Mouse (Mus musculus) liver, embryonic 18 days (tissue): ENCODE results near the gene Gm10392. TPM values are rescaled to one million over a fixed set of nuclear protein-coding genes. Genes with fewer than 3 reads are reported as not detected.

Source experiments
- polyA plus RNA-seq: library from polyadenylated mRNA; depleted of rRNA; stranded (reverse); fragments of >200 nt; gene quantifications from 2 replicates; pipeline ENCODE4 v1.2.3, GENCODE M21; 2012; rRNA removed

The Gm10392 gene
- 0.01 and 0.02 TPM in 2 replicates for polyA plus RNA-seq

DNA sequence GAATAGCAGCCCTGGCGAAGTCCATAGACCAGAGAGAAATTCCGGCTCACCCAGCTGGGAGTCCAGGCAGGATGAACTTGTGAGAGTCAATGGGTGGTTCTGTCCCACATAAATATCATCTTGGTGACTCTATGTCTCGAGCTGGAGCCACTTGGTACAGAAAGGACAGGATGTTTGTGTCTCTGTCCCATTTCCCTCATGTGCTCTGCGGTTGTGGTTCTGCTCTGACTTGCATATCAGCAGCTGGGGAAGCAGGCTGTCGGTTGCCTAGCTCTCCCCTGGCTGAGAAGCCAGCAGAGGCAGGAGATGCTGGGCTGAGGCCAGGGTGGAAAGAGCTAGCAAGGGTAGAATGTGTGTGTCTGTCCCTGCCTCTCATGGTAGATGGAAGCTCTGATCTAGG is at the start of gene Gm10392:
Gene Gm10392, minus strand, starts transcription at position 156 of the 400 bp plus-strand sequence.

DNA sequence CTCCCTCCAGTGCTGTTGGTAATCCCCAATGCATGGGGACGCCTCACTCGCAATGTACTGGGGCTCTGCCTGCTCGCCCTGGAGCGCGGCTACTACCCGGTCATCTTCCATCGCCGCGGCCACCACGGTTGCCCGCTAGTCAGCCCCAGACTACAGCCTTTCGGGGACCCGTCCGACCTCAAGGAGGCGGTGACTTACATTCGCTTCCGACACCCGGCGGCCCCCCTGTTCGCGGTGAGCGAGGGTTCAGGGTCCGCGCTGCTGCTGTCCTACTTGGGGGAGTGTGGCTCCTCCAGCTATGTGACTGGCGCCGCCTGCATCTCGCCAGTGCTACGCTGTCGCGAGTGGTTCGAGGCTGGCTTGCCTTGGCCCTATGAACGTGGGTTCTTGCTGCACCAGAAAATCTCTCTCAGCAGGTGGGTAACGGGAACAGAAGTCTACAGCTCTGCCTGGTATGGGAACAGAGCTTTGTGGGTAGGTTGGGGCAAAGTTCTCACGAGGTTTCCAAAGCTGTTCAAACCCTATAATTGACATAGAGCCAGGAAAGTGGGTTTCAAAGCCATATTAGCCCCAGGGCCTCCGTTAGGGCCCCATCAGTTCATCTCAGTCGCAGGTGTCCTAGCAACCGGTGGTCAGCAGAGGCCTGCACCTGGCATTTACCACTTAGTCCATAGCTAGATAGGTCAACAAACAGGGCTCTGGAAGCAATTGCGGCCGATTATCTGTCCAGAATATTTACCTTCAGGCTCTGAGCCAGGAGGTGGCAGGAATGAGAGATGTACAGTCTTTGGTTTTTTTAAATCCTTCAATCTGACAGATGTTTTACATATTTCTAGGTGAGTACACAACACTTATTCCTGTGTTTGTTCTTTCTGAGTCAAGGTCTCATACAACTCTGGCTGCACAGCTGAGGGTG is 3.1 kb downstream of the Gm10392 start, which contains the start of gene Trp53i13:
Gene Trp53i13, minus strand, starts transcription at position 344 of the 916 bp plus-strand sequence.

DNA sequence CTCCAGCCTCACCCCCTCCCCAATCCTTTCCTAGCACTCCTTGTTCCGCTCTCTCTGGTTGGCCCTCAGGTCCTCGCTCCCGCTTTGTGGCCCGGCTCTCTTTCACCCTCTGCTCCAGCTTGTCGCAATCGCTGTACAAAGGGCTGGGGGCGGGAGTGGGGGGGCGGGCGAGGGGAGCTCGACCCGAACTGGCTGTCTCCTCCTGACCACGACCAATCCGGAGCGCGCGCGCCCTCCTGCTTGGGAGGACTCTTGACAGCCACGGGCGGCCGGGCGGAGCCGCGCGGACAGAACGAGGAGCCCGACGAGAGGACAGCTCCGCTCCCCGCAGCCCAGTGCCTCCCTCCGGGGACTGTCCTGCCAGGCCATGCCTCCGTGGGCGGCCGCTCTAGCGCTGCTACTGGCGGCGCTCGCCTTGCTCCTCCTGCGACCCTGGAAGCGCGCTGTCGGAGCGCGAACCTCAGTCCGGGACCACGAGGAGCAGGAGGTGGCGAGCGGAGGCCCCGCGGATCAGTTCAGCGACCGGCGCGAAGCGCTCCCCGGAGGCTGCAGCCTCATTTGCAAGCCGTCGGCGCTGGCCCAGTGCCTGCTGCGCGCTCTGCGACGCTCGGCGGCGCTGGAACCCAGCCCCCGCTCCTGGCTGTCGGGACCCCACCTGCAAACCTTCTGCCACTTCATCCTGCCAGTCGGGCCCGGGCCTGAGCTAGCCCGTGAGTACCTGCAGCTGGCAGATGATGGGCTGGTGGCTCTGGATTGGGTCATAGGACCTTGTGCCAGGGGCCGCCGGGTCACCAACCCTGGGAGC is 4.0 kb downstream of the Gm10392 start, which contains the start of gene Abhd15:
Gene Abhd15, plus strand, starts transcription at position 290 of the 805 bp plus-strand sequence.

DNA sequence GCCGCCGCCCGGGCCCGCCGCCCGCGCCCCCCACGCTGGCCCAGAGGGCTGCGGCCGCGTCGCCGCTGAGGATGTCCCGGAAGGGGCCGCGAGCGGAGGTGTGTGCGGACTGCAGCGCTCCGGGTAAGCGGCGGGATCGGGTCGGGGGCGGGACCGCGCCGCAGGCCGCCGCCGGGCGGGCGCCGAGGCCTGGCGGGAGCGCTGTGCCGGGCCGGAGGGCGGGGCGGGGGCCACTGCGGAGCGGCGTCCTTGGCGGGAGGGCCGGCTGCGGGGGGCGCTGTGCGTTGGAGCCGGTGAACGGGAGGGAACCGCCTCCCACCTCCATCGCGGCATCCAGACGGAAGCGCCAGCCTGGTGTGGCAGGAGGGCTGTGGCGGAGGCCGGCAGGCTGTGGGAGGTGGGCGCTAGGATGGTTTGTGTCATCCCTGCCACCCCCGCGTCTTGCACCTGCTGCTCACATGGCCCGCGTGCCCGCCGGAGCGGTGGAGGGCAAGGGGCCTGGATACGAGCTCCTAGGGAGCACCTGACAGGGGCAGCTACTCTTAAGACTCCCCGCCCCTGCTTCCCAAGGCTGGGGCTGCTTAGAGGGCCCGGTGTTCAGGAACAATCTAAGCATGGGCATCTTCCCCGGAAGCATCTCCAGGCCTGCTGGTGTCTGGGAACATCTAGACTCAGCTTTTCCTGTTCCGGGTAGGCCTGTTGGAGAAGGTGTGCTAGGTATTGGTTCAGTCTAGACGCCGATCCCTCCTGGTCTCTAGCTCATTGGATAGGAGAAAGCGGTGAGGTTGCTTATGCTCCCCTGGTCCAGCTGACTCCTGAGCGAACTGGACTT is 25.3 kb downstream of the Gm10392 start, which contains the start of gene Git1:
Gene Git1, plus strand, starts transcription at position 51 of the 832 bp plus-strand sequence.

DNA sequence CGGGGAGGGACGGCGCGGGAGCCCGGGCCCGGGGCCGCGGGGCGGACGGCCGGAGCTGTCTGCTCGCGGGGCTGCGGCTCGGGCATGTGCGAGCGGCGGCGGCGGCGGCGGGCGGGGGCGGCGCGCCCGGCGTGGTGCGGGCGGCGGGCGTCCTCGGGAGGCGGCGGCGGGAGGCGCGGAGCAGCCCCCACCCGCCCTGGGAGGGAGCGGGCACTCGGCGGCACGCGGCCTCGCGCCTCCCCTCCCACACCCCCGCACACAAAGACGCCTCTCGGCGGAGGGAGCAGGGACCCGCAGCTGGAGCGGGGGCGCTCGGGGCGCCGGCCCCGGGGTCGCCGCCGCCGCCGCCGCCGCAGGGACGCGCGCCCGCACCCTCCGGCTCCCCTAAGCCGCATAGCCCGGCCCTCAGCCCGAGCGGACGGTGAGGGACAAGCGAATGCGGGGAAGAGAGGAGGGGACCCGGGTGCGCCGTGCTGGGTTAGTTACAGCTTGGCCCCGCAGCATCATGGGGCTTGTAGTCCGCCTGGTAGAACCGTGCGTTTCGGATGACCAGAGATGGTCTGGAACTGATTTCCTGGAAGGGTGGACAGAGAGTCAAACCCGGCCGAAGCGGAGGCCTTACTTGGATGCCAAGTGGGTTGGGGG is 29.3 kb downstream of the Gm10392 start, which contains the start of gene Ankrd13b:
Gene Ankrd13b, minus strand, starts transcription at position 88 of the 645 bp plus-strand sequence.

Other genes starting within 250 kb of the Gm10392 start
- gene Coro6, start 56.8 kb downstream of the Gm10392 start, polyA plus RNA-seq = 0.10 and 0.23 TPM in 2 replicates
- 2.6 and 3.2 TPM in 2 replicates for gene Ankrd13b, start 29.5 kb downstream of the Gm10392 start, polyA plus RNA-seq
- gene Git1, start 25.6 kb downstream of the Gm10392 start, polyA plus RNA-seq = 5.7 and 7.5 TPM in 2 replicates
- gene Abhd15, start 4.1 kb downstream of the Gm10392 start, polyA plus RNA-seq = 1.6 TPM in 2 replicates
- 3.1 and 3.6 TPM in 2 replicates for gene Trp53i13, start 3.2 kb downstream of the Gm10392 start, polyA plus RNA-seq
- 3.5 and 4.0 TPM in 2 replicates for gene Taok1, start 88.6 kb upstream of the Gm10392 start, polyA plus RNA-seq
- gene Nufip2, start 167.0 kb upstream of the Gm10392 start, polyA plus RNA-seq = 7.7 and 7.9 TPM in 2 replicates
- not detected in 2 replicates for gene Cryba1, start 206.1 kb upstream of the Gm10392 start, polyA plus RNA-seq
- gene Myo18a, start 244.0 kb upstream of the Gm10392 start, polyA plus RNA-seq = 13.3 and 19.1 TPM in 2 replicates